Mouse (Mus musculus) midbrain, embryonic 16.5 days (tissue): ENCODE data around the gene Gm7358. TPM values are rescaled to one million over a fixed set of nuclear protein-coding genes. Genes with fewer than 3 reads are reported as not detected.

Experiments
- polyA plus RNA-seq: library from polyadenylated mRNA; unstranded; fragments of >200 nt; fragmentation: Nextera tagmentation; extraction: Ambion mirVana; gene quantifications from 2 replicates; pipeline ENCODE4 v1.2.1, GENCODE M21; 2015

Gene Gm7358
- polyA plus RNA-seq, 1 experiment from 2014 or later, result not detected

Other genes starting within 250 kb of the Gm7358 start
- gene Gm7168, start 111.2 kb downstream of the Gm7358 start, polyA plus RNA-seq, result not detected in 2 replicates
- not detected in 2 replicates for gene Gm7356, start 55.8 kb downstream of the Gm7358 start, polyA plus RNA-seq
- 2.0 and 2.1 TPM in 2 replicates for gene Dact2, start 144.8 kb upstream of the Gm7358 start, polyA plus RNA-seq
- gene Smoc2, start 220.0 kb upstream of the Gm7358 start, polyA plus RNA-seq, result 2.5 and 3.0 TPM in 2 replicates